Mouse (Mus musculus) c-Kit-negative CD71-positive TER-119-positive erythroid progenitor cells, embryonic 14.5 days (primary cell): ENCODE results near the gene Ppp1r11.

Experiments used
- DNase-seq: peaks from one replicate; pipeline ENCODE4 v3.0.0-alpha.2; 2013; ENCODE audit warnings: low read depth, low spot score

Gene Ppp1r11

DNA sequence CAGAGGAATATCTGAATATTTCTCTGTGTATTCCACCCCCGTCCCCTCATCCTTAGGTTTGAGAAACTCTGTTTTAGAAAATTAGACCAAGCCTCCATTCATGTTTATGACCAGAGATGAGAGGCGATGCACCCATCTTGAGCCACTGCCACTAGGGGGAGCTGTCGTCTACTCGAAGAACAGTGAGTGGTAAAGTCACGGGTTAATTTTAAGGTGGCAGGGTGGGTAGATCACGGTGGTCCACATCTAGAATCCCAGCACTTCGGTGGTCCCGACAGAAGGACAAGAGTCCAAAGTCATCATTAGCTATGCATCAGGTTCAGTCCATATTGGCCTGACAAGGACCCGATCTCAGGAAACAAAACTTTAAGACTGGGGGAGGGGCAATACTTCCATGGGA, 36.5 kb downstream of the Ppp1r11 start:
- peak; percentile 39 for DNase-seq

DNA sequence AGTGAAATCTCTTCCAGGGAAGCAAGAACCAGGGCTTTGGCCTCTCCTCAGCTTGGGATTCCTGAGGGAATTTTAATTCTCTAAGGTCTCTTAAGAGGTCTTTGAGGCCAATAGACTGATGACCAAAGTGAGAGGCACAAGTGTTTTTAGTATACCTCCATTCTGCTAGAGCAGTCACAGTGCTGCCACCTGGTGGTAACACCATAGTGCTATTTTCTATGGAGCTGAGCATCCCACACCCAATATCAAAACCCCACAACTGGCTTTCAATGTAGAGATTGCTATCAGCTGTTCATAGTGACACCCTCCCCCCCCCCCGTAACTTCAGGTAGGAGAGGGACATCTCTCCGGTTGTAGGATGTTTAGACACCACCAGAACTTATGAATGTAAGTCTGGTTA, 37.4 kb downstream of the Ppp1r11 start:
- DNase-seq, result peak; percentile 61

DNA sequence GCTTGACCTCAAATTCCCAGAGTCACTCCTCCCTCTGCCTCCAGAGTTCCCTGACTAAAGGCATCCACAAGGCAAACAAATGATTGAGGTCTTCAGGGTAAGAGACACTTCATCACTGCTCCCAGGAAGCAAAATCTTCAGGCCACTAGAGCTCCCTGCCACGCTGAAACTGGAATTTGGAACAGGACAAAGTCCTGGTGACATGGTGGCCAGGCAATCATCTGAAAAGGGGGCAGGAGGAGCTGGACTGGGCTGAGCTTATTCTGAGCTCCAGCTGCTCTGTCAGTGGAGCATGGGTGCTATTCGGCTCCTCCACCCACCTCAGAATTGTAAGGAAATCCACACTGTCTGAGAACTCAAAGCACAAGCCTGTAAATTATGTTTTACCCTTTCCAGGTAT, 39.5 kb downstream of the Ppp1r11 start:
- DNase-seq, result no peak

DNA sequence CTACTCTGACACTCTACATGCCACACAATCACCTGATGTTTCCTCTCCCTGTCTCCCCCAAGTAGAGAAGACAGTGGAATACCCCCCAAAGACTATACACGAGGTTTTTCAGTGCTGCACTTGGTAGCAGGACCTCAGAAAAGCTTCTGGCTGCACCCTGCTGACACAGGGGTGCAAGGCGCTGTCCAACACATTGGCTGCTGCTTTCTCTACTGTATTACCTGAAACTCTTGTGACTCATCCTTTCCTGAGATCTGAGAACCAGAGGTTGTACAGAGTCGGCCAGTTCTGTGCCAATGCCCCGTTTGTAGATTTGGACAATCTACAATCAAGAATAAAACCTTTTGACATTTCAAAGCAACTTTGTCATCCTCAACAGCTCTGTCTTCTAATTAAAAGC, 41.7 kb downstream of the Ppp1r11 start:
- DNase-seq, result no peak

DNA sequence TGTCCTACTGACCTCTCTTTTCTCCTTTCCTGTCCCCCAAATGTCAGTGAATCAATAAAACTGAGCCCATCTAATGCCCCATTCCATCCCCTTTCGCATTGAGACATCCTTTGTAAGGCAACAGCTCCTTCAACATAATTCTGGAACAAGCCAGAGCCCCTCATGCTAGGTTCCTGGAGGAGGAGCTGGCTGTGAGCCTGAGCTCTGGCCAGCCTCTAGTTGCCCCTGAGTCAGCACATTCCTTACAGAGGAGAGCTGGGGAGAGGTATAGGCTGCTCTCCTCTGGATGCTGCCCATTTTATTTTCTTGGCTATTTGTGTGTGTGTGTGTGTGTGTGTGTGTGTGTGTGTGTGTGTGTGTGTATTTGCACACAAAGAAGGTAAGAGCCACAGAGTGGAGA, 43.3 kb downstream of the Ppp1r11 start:
- no peak for DNase-seq

DNA sequence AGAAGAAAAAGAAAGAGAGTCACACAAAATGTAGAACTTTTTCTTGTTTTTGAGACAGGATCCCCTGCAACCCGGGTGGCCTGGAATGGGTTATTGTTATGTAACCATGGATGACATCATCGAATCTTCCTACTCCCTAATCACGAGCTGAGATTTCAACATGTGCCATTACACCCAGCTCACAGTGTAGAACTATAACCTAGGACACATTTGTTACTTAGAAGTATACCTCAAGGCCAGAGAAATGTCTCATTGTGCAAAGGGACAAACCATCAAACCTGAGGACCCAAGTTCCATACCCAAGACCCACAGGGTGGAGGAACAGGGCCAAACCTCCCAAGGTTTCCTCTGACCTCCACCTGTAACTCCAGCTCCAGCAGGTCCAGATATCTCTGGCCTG, 47.9 kb downstream of the Ppp1r11 start:
- DNase-seq, result no peak

DNA sequence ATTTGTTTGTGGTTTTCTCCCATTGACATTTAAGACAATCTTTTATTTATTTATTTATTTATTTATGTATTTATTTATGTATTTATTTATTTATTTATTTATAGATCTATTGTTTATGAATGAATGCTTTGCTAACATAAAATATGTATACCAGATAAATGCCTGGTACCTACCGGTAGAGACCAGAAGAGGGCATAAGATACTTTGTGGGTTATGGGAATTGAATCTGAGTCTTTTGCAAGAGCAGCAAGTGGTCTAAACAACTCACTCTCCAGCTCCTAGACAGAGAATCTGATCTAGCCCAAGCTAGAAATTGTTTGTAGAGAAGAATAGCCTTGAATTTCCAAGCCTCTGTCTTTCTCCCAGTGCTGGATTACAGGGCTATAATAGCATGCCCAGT, 50.9 kb downstream of the Ppp1r11 start:
- DNase-seq, result no peak

DNA sequence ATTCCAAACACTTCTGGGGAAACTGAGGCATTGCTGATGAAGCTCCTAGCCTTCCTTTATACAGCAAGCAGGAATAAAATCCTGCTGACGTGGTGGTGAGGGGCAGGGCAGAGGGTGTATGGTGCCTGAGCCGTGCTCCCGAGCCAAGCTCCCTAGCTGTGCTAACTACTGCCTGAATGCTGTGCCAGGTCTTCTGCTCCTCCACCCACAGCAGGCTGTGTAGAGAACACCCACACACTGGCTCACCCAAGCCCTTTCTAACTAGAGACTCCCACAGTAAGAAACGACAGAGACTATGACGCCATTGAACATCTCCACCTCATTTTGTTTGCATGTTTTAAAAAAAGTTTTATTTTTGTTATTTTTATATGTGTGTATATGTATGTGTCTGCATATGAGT, 51.5 kb downstream of the Ppp1r11 start:
- no peak for DNase-seq

DNA sequence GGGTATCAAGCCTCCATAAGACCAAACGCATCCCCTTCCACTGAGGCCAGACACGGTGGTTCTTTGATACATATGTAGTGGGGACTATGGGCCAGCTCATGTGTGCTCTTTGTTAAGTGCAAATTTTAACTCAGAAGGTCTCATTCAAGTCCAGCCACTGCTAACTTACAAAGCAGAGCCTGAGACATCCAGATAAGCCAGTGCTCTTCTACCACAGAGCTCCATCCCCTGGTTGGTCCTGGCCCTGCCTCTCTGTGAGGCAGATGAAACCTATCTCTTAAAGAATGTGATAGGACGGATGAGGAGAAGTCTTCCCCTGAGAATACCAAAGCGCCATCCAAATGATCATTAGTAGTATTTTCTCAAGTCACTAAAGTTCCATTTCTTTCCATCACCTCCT, 52.2 kb downstream of the Ppp1r11 start:
- DNase-seq, result no peak
